Mouse (Mus musculus) CD4-positive helper T cell, adult 2 months (primary cell): ENCODE measurements around the gene Sprr2a3.
"Not testable (repeated sequence)": the region's sequence is repeated elsewhere in the genome, so short reads cannot be mapped to it uniquely, and the experiment has no call there.

ENCODE experiments used
- DNase-seq: peaks from one replicate; pipeline ENCODE4 v3.0.0-alpha.2; 2012; ENCODE audit warnings: low read depth, missing footprints, low spot score

The Sprr2a3 gene

DNA sequence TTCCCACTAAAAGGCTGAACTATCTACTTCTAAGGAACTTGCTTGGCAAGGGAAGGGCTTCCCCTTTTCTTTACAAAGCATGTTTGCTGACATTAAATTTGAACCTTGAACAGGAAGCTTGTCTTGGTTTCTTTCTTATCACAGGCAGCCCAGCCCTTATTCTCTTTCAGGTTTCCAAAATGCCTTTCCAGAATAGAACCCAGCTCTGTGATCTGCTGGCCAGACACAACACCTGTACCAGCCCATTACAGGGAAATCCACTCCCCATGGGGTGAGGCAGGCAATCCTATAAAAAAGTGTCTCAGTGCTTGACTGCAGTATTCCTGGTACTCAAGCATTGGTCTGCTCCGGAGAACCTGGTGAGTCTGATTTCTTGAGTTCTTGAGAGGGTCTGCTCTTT lies at the start of gene Sprr2a3:
Sprr2a3 (plus strand) TSS at position 317 of the 400 bp plus-strand sequence.
- not testable (repeated sequence) for DNase-seq

DNA sequence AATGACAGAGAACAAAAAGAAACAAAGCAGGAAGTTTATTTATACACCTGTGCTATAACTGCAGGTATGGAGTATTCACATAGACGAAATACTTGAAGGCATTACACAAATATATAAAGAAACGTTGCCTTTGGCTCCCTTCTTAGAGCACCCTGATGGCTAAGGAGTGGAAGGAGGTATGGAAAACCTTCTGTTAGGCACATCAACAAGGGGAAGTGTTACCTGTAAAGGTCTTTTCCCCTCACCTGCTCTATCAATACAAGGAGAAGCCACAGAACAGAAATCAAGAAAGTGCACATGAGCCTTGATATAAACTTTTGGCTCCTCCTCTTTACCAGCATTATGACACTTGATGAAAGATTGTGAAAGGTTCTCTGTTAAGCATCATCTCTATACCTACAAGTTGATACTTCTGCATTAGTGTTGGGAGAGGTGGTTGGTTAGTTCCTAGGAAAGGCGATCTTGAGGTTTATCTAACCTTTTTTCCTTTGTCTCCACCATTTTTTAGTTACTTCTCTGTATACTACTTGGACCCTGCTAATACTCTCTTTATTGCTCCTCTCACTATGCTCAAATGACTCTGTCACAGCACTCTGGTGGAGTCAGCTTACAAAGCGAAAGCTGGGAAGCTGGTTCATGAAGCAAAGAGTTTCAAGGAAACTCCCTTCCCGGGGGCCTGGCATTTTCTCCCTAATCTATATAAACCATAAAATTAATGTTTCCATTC lies 48.6 kb upstream of the Sprr2a3 start:
- DNase-seq: not testable (repeated sequence)

DNA sequence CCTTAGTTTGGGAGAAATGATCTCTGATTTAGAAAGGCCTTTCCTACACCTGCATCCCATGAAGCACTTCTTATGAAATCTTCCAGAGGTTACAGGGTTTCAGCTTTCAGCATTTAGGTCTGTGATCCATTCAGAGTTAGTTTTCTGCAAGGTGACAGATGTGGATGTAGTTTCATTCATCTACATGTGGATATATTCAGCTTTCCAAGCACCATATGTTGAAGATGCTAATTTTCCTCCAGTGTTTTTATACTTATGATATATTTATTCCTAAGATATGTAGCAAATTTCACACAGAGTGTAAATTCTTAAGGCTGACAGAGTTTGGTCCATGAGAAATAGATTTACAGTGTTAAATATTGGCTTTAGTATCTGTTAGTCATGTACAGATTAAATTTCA lies 46.5 kb upstream of the Sprr2a3 start:
- not testable (repeated sequence) for DNase-seq

DNA sequence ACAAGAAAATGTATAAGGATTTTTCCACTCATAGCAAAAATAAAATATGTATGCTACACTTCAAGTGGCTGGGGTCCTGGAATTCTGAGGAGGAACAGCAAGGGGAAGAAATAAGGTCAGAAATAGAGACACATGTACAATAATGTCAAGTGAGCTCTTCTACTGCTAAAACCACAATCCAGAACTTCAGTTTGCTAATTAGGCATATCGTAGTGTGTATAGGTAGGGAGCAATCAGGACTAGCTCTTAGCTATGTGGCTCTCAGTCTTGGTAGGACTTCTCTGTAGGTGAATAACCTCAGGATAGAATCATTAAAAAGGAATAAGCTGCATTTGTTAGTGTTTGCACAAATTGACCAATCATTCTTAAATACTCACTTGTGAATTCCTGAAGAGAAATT lies 46.0 kb upstream of the Sprr2a3 start:
- DNase-seq: not testable (repeated sequence)

DNA sequence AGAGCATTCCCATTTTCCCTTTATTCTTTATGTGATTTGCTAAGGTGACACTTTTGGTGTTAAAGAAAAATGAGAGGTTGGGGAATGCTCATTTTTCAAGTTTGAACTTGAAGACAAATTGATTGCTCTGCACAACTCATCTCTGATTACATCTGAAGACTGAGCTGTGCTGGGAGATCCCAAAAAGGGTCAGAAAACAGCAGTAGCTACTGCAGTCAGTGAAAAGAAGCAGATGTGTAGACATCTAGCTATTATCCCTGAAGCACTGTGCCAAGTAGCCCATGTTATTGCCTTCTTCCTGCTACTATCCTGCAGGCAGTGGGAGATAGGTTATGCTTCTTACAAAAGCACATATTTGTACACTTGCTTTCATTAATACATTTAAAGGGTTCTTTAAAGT lies 40.4 kb upstream of the Sprr2a3 start:
- DNase-seq: not testable (repeated sequence)

DNA sequence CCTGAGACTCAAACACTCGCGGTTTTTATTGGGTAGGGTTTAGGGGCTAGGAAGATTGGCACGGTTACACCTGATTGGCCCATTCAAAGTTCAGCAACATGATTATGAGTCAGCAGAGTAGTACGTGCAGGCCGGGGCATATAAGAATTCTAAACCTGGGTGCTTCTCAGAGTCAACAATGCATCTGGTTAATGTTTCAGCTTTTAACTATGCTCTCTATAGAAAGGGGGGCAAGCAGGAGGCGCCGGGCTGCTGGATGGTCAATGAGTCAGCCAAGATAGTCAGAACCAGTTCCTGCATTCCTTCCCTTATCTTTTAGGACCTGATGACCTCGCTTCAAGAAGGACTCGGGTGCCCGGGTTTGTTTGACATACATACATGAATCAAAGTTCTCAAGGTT lies 39.0 kb upstream of the Sprr2a3 start:
- not testable (repeated sequence) for DNase-seq

DNA sequence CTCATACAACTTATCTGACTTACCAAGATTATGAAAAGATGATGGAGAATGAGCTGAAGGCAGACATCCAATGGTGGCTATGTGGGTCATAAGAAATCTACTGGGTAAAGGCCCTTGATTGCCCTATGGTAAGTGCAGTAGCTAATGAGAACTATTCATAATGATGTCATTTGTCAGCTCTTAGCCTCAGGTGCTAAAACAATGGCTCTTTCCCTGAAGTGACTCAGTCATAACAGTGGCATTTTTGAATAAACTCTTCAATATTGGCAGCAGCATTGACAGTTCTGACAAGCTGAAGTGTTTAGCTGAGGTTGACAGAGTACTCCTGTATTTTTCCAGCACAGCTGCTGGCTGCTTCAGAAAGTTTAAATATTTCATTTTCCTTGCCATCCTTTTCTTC lies 36.7 kb upstream of the Sprr2a3 start:
- not testable (repeated sequence) for DNase-seq

DNA sequence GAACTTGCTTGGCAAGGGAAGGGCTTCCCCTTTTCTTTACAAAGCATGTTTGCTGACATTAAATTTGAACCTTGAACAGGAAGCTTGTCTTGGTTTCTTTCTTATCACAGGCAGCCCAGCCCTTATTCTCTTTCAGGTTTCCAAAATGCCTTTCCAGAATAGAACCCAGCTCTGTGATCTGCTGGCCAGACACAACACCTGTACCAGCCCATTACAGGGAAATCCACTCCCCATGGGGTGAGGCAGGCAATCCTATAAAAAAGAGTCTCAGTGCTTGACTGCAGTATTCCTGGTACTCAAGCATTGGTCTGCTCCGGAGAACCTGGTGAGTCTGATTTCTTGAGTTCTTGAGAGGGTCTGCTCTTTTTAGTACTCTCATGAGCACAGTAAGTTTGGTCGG lies 34.8 kb upstream of the Sprr2a3 start:
- not testable (repeated sequence) for DNase-seq

DNA sequence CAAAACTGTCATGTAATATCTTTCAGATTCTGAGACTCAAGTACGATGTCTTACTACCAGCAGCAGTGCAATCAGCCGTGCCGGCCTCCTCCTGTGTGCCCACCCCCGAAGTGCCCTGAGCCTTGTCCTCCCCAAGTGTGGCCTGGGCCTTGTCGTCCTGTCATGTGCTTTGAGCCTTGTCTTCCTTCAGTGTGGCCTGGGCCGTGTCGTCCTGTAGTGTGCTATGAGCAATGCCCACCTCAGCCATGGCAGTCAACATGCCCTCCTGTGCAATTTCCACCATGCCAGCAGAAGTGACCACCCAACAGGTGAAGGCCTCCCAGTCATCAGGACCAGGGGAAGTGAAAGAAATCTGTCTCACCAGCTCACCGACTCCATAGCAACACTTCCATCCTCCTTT lies 31.4 kb upstream of the Sprr2a3 start:
- not testable (repeated sequence) for DNase-seq

DNA sequence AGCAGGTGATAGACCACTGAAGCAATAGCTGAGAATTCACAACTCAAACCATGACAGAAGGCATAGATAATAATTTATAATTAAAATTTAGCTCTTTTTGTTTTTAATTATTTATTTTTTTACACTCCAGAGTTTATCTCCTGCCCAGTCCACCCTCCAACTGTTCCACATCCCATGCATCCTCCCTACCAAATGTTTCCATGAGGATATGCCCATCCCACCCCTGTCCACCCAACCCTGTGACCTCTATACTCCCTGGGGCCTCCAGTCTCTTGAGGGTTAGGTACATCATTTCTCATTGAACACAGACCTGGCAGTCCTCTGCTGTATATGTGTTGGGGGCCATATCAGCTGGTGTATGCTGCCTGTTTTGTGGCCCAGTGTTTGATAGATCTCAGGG lies 26.7 kb upstream of the Sprr2a3 start:
- not testable (repeated sequence) for DNase-seq

DNA sequence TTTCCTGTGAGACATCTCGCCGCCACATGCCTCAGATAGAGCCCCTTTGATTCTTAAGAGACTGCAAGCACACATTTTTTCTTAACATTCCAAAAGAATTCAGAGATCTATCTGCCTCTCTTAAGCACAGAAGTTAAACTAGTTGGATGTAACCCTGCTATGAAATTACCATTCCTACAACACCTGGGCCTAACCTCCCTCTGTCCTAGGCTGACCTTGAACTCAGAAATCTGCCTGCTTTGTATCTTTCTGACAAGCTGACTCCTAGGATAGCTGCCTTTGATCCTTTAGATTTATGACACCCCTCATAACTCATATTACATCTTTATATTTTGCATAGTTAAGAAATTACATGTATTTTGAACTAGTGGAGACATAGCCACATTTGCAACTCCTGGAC lies 21.8 kb upstream of the Sprr2a3 start:
- not testable (repeated sequence) for DNase-seq

DNA sequence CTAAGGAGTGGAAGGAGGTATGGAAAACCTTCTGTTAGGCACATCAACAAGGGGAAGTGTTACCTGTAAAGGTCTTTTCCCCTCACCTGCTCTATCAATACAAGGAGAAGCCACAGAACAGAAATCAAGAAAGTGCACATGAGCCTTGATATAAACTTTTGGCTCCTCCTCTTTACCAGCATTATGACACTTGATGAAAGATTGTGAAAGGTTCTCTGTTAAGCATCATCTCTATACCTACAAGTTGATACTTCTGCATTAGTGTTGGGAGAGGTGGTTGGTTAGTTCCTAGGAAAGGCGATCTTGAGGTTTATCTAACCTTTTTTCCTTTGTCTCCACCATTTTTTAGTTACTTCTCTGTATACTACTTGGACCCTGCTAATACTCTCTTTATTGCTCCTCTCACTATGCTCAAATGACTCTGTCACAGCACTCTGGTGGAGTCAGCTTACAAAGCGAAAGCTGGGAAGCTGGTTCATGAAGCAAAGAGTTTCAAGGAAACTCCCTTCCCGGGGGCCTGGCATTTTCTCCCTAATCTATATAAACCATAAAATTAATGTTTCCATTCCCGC lies 13.7 kb upstream of the Sprr2a3 start:
- not testable (repeated sequence) for DNase-seq

DNA sequence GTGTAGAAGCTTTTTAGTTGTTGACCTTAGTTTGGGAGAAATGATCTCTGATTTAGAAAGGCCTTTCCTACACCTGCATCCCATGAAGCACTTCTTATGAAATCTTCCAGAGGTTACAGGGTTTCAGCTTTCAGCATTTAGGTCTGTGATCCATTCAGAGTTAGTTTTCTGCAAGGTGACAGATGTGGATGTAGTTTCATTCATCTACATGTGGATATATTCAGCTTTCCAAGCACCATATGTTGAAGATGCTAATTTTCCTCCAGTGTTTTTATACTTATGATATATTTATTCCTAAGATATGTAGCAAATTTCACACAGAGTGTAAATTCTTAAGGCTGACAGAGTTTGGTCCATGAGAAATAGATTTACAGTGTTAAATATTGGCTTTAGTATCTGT lies 11.7 kb upstream of the Sprr2a3 start:
- not testable (repeated sequence) for DNase-seq

DNA sequence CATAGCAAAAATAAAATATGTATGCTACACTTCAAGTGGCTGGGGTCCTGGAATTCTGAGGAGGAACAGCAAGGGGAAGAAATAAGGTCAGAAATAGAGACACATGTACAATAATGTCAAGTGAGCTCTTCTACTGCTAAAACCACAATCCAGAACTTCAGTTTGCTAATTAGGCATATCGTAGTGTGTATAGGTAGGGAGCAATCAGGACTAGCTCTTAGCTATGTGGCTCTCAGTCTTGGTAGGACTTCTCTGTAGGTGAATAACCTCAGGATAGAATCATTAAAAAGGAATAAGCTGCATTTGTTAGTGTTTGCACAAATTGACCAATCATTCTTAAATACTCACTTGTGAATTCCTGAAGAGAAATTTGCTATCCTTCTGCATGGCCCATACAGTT lies 11.2 kb upstream of the Sprr2a3 start:
- not testable (repeated sequence) for DNase-seq

DNA sequence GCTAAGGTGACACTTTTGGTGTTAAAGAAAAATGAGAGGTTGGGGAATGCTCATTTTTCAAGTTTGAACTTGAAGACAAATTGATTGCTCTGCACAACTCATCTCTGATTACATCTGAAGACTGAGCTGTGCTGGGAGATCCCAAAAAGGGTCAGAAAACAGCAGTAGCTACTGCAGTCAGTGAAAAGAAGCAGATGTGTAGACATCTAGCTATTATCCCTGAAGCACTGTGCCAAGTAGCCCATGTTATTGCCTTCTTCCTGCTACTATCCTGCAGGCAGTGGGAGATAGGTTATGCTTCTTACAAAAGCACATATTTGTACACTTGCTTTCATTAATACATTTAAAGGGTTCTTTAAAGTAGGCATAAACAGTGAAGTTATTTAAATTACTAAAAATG lies 5.6 kb upstream of the Sprr2a3 start:
- not testable (repeated sequence) for DNase-seq

DNA sequence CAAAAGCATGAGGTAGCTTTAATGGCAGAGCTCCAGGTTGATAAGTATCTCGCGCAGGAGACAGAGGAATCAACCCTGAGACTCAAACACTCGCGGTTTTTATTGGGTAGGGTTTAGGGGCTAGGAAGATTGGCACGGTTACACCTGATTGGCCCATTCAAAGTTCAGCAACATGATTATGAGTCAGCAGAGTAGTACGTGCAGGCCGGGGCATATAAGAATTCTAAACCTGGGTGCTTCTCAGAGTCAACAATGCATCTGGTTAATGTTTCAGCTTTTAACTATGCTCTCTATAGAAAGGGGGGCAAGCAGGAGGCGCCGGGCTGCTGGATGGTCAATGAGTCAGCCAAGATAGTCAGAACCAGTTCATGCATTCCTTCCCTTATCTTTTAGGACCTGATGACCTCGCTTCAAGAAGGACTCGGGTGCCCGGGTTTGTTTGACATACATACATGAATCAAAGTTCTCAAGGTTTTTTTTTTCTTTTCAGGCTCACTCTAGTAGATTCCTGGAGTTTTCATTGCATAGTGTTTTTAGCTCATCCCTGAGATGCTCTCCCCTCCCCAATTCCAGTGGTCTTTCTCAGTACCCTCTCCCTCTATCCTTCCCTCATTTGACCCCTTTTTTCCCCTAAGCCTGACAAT lies 4.1 kb upstream of the Sprr2a3 start:
- DNase-seq: not testable (repeated sequence)

DNA sequence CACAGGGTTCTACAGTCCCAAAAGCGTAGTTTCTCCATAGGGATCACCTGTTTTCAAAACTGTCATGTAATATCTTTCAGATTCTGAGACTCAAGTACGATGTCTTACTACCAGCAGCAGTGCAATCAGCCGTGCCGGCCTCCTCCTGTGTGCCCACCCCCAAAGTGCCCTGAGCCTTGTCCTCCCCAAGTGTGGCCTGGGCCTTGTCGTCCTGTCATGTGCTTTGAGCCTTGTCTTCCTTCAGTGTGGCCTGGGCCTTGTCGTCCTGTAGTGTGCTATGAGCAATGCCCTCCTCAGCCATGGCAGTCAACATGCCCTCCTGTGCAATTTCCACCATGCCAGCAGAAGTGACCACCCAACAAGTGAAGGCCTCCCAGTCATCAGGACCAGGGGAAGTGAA lies 3.3 kb downstream of the Sprr2a3 start:
- DNase-seq: not testable (repeated sequence)

DNA sequence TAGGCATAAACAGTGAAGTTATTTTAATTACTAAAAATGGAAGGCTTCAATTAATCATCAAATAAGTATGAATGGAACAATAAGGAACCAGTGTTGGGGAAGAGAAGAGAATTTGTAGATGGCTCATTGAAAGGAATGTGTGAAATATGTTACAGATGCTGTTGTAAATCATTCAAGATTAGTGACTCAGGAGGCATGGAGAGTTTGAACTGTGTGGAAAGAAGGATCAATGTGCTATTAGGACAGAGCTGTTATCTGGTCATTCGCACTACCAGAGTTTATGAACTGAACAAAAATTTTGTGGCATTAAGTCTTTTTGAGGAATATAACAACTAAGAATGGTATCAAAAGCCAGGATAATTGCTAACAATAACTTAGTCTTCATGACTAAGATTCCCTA lies 22.2 kb downstream of the Sprr2a3 start:
- DNase-seq: no peak

DNA sequence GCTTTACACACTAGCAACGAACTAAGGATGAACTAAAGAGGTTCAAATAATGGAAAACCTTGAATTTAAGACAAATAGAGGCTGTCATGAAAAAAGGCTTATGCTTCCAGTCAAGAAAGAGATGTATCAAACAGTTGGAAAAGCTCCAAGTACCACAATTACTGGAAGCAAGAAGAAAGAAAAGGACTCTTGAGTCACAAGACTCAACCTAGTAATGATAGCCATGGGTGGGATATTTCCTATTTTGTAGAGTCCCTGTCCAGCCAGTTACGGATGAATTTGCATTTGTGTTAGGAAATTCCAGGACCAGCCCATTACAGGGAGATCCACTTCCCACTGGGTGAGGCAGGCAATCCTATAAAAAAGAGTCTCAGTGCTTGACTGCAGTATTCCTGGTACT lies 31.1 kb downstream of the Sprr2a3 start, which contains the start of gene Sprr2b:
Sprr2b (plus strand) TSS at position 301 of the 400 bp plus-strand sequence.
- no peak for DNase-seq

DNA sequence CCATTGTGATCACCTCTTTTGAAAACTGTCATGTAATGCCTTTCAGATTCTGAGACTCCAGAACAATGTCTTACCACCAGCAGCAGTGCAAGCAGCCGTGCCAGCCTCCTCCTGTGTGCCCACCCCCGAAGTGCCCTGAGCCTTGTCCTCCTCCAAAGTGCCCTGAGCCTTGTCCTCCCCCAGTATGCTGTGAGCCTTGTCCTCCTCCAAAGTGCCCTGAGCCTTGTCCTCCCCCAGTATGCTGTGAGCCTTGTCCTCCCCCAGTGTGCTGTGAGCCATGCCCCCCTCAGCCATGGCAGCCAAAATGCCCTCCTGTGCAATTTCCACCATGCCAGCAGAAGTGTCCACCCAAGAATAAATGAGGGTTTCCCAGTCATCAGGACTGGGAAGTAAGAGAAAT lies 32.2 kb downstream of the Sprr2a3 start:
- DNase-seq: no peak

DNA sequence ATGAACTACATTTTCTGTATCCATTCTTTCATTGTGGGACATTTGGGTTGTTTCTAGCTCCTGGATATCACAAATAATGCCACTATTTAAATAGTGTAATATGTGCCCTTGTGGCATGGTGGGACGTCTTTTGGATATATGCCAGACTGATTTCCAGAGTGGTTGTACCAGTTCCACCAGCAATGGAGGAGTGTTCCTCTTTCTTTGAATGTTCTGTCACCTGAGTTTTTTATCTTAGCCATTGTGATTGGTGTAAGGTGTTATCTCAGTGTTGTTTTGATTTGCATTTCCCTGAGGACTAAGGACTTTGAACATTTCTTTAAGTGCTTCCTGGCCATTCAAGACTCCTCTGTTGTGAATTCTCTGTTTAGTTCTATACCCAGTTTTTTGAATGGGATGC lies 51.1 kb downstream of the Sprr2a3 start:
- DNase-seq: no peak

DNA sequence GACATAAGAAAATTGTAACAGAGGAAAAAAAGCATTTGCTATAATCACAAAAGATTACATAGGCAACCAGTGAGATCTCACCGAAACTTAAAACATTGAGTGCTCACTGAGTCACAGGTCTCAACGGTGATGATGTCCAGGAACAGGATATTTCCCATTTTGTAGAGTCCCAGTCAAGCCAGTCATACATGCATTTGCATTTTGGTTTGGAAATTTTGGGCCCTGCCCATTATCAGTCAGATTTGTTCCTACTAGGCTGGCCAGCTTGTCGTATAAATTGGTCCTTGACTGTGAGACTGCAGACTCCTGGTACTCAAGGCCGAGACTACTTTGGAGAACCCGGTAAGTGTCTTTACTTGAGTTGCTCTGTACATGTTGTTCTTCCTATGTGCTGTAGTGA lies 53.6 kb downstream of the Sprr2a3 start, which contains the start of gene Sprr2d:
Sprr2d (plus strand) TSS at position 301 of the 400 bp plus-strand sequence.
- DNase-seq: no peak
